Mouse (Mus musculus) right cerebral cortex, postnatal 4 days (tissue): Measurements from ENCODE around the gene Abcb8.

Source experiments
- DNase-seq: peaks from one replicate; pipeline ENCODE4 v3.0.0-alpha.2; 2022

Abcb8 gene

DNA sequence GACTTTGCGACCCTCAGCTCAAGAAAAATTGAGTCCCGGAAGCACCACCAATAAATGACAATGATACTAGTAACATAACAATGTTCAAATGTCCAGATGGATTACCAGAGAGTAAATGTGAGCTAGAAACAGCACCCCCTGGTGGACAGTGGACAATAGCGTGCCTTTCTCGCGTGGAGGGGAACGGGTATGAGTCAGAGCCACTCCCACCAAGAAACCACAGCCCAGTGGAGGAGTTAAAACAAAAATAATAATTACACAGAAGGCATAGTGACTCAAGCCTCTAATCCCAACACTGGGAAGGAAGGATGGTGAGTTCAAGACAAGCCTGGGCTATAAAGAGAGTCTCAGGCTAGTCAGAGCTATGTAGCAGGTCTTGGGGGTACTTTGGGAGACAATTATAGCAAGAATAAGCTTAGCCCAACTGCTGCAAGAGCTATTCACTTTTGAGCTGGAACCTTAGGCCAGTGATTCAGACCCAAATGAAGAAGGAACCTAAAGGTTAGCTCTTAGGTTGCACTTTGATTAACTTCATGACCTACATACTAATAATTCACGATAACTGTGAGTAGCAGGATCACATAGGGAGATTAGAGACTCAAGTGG, at the start of gene Abcb8:
Gene Abcb8, plus strand, starts transcription at position 272 of the 606 bp plus-strand sequence.
- DNase-seq = peak; percentile 78

DNA sequence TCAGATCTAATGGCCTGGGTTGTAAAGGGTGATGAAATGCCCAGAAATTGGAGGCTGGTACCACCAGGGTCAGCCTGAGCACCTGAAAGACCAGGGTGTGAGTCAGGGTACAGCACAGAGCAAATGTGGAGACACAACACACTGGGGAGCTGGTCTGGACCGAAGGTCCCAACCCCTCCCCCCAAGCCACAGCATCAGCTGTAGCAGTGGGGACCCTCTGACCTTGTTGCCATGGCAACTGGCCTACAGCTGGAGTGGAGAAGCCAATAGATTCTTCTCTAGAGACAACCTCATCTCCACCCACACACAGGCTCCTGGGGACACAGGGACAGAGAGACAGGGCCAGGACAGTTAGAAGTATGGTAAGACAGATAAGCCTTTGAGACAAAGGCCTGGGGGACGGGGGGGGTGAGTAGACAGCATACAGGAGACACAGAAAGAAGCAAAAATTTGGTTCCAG, 49.5 kb upstream of the Abcb8 start:
- DNase-seq = no peak

- no peak for DNase-seq
Observed at GRCm38 (mm10) chr5:24344477-24345051, 48.9 kb upstream of the Abcb8 start.

DNA sequence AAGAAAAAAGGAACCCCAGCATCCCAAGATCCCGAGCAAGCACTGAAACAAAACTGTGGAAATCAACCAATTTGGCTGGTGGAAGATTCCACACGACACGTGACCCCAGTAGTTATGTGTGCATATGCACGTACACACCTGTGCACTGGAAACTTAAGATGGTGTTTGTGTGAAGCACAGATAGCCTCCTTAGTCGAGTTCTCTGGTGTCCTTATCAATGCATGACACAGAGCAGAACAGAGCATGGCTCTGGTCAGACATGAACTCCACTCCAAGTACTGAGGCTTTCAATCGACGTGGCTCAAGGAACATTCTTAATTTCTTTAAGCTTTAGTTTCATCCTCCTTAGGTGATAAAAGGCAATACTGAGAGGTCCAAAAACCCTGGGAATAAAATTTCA, 47.1 kb upstream of the Abcb8 start:
- DNase-seq = no peak

GRCm38 (mm10) chr5:24347186-24347875, 46.1 kb upstream of the Abcb8 start:
- DNase-seq = no peak

DNA sequence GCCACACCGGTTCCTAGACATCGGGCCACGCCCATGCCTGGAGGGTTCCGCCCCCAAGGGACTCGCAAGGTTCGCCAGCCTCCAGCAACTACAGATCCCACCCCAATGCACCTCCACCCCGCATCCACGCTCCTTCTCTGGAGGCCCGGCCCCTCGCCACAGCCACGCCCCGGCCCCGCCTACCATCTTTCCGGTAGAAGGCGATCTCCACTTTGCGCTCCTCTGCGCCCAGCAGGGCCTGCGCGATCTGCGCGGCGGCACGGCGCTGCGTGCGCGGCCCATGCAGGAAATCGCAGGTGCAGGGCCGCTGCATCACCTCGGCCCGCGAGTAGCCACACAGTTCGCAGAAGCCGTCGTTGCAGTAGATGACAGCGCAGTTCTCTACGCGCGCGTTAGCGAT, 45.3 kb upstream of the Abcb8 start:
- DNase-seq = peak; percentile 63

DNA sequence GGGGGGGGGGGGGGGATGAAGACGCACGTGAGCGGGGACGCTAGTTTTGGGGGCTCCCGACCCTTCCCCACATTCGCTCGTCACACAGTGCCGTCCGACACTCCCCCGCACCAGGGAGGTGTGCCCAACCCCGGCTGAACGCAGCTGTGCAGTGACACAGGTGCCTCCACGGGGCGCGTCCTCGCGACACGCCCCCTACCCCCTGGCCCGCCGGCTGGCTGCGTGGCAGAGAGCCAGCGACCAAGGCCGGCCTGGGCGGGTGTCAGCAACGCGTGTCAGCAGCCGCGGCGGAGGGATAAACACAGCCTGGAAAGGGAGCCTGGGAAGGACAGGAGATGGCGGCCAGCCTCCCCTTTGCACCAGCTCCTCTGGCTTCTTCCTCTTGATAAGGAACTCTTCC, 44.9 kb upstream of the Abcb8 start:
- no peak for DNase-seq

DNA sequence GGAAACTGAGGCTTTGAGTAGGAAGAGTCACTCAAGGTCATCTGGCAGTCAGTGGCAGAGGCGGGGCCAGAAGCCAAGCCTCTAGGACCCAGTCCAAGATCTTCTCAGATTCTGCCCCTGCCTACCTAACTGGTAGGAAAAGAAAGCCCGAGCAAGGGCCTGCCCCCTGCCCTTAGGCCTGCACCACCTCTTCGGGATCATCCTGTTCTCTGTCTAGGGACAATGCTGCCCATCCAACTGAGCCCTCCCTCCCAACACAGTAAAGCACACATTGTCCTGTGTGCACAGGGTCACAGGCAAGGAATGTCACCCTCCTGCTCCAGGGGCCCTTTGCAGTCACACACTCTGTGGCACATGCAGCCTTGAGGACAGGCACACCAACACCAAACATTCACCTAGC, 43.4 kb upstream of the Abcb8 start:
- no peak for DNase-seq

DNA sequence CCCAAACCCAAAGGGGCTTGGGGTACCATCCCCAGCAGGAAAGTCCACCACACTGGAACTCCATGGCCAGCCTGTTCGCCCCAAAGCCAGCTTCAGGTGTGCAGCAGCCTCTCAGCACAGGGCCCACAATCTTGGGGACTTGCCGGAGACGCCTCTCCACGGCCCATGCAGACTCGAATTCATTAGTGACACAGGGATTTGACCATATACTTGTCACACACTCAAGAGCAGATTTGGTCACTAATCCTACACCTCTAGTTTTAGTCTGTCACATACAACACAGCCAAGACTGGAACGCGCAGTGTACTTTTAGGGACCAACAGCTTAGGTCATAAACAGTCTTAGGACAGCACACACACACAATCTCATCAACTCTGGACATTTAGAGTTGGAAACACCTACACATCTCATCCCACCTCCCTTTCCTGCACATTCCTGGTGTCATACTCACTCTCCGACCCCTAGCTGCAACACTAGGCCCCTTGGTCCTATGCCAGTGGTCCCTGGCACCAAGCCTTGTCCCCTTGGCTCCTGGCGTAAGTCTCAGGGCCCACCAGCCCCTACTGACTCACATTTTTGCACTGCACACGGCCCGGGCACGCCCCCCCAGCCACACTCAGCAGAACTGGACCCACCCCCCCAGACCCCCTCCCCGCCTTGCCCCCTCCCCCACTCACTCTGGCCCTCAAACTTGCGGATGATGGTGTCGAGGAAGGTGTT, 42.8 kb upstream of the Abcb8 start:
- peak; percentile 38 for DNase-seq

GRCm38 (mm10) chr5:24351278-24351677, 42.2 kb upstream of the Abcb8 start, which contains the start of gene Kcnh2:
Gene Kcnh2, minus strand, starts transcription at chr5:24351604.
- no peak for DNase-seq

GRCm38 (mm10) chr5:24351701-24352171, 41.7 kb upstream of the Abcb8 start:
- peak; percentile 91 for DNase-seq

- DNase-seq = no peak
Observed at GRCm38 (mm10) chr5:24352251-24352859, 41.1 kb upstream of the Abcb8 start.

GRCm38 (mm10) chr5:24353327-24353726, 40.1 kb upstream of the Abcb8 start:
- no peak for DNase-seq

DNA sequence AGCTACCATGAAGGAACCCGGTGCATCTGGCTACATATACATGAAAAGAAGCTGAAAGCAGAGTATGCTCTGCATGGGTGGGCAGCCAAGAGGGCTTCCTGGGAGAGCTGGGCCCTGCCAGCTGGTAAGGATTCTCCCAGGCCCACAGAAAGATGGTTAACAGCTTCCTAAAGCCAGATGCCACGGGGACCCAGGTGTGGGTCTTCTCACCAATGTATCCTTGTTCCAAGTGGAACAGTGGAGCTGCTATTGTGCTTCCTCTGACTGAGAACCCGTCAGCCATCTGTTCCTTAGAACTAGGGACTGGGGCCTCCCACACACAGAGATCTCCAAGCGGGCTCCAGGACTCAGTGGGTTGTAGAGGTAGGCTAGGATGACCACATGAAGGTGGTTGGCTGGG, 36.7 kb upstream of the Abcb8 start:
- no peak for DNase-seq

- peak; percentile 48 for DNase-seq
Observed at GRCm38 (mm10) chr5:24357461-24357860, 36.0 kb upstream of the Abcb8 start.

GRCm38 (mm10) chr5:24360792-24361454, 32.5 kb upstream of the Abcb8 start:
- DNase-seq = peak; percentile 82

DNA sequence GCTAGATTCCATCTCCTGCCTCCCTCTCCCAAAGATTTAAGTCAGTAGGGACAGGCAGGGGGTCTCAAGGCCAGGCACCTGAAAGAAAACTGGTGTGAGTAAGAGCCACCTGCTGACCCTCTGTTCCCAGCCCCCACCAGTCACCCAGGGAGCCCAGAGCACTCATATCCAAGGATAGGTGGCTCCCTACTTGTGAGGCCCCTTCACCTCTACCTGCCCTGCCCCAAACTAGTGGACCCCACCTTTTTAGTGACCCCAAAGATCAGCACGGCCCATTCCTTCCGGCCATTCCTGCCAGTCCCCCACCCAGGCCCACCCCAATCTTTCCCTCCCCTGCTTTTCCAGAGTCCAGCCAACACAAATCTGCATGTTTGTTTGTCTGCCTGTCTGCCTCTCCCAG, 30.0 kb upstream of the Abcb8 start:
- DNase-seq = no peak

DNA sequence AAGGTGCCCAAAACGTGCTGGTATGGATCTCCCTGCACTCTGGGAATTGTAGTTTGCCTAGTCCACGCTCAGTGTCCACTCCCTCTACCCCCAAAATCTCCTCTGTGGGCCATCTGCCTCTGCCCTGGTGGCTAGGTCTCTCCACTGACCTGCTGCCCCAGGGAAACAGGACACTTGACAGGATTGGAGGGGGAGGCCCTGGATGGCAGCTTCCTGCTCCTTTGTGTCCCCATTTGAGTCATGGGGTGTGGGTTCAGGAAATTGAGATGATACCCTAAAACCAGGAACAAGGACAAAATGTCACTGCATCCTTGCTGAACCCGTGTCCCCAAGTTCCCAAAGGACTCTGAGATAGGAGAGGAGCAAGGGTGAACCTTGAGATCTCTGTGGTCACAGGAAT, 29.4 kb upstream of the Abcb8 start:
- DNase-seq = no peak

- DNase-seq = no peak
Observed at GRCm38 (mm10) chr5:24364508-24364907, 29.0 kb upstream of the Abcb8 start, which contains the start of gene Nos3. Gene Nos3, plus strand, starts transcription at chr5:24364810.

GRCm38 (mm10) chr5:24364963-24365362, 28.5 kb upstream of the Abcb8 start:
- DNase-seq = no peak

GRCm38 (mm10) chr5:24365528-24365927, 27.9 kb upstream of the Abcb8 start:
- DNase-seq = no peak

GRCm38 (mm10) chr5:24366426-24366825, 27.0 kb upstream of the Abcb8 start:
- no peak for DNase-seq
